ENCODE assay signal across 9 mouse cellular contexts in genomic region chr11:94242760-94243421, GRCm38 (mm10). TPM values are rescaled to one million over a fixed set of nuclear protein-coding genes. Genes with fewer than 3 reads are reported as not detected.
A peak's percentile ranks its signal among the peaks of the same experiment; 100 is the strongest.
DNase-seq lines count a peak whose midpoint lies in the region; ATAC-seq and TF ChIP-seq lines count a peak whose summit lies in the region.
"Had no signal": no experiment of that assay in that cellular context is flagged by ENCODE, and none has a peak within 500 bp of the region (broad histone marks: within the 10 kb centered on the region; RNA-seq: fewer than 3 reads in every experiment).

No protein-coding gene starts in this region.

- peak overlapping the region; percentile 62 for H3K4me2 ChIP-seq in heart, embryonic 16.5 days (ENCODE audit: low read depth, low read length)
- peak overlapping the region; percentile 58 for H3K4me2 ChIP-seq in limb, embryonic 14.5 days (replicated peaks; ENCODE audit: low read depth, low read length, severe bottlenecking)

- peak overlapping the region; percentile 37 for H3K4me3 ChIP-seq in heart, adult 2 months
- H3K4me3 ChIP-seq in heart, embryonic 16.5 days (ENCODE audit: low read length), result peak overlapping the region; percentile 39
- H3K4me3 ChIP-seq in limb, embryonic 14.5 days (replicated peaks; ENCODE audit: low read length), result peak overlapping the region; percentile 27
- no peak overlapping the region for H3K4me3 ChIP-seq in left cerebral cortex, adult 2 months

- 9% methylated on average over 29 of the region's 29 CpGs for WGBS in heart, adult 2 months
- 4% methylated on average over 29 of the region's 29 CpGs for WGBS in heart, embryonic 16.5 days
- WGBS in limb, embryonic 14.5 days, result 1% methylated on average over 28 of the region's 29 CpGs

- TF ChIP-seq CTCF in heart, adult 2 months (IDR thresholded peaks at IDR 0.05), result no peak
- no peak for TF ChIP-seq CTCF in left cerebral cortex, adult 2 months (IDR thresholded peaks at IDR 0.05)

- H3K9me3 ChIP-seq in heart, embryonic 16.5 days (replicated peaks; ENCODE audit: control insufficient read depth, low read length), result no peaks in the 10 kb centered on the region
- no peaks in the 10 kb centered on the region for H3K9me3 ChIP-seq in limb, embryonic 14.5 days (ENCODE audit: control insufficient read depth, low read length)

- H3K79me2 ChIP-seq in heart, adult 2 months (replicated peaks; ENCODE audit: control insufficient read depth, insufficient read depth, low read length), result no peaks in the 10 kb centered on the region

- peak overlapping the region; percentile 47 for H3K27ac ChIP-seq in heart, adult 2 months
- peak overlapping the region; percentile 15; the same call in 1 of the 2 replicates for H3K27ac ChIP-seq in heart, embryonic 16.5 days (ENCODE audit: low read length)
- peak overlapping the region; percentile 87 for H3K27ac ChIP-seq in limb, embryonic 14.5 days (replicated peaks; ENCODE audit: low read depth, low read length)
- H3K27ac ChIP-seq in left cerebral cortex, adult 2 months, result no peak overlapping the region

- peak; percentile 21 to 52 for DNase-seq in heart, adult 2 months
- no peak for DNase-seq in heart, adult 8-10 months (ENCODE audit: low spot score)
- DNase-seq in embryo, embryonic 11 days, result peak; percentile 74
- peak; percentile 70 for DNase-seq in limb, embryonic 14.5 days (ENCODE audit: low spot score)
- DNase-seq in naive thymus-derived CD4-positive, alpha-beta T cell, adult 2 months (ENCODE audit: low read depth), result peak; percentile 55
- DNase-seq in left cerebral cortex, adult 2 months (ENCODE audit: extremely low spot score in 1 of 2, low spot score in 2 of 2), result no peak
- no peak for DNase-seq in layer of hippocampus, postnatal 10 days (ENCODE audit: low spot score in 2 of 2)

- H3K36me3 ChIP-seq in heart, adult 2 months (ENCODE audit: control insufficient read depth, insufficient read depth, low read length), result no peaks in the 10 kb centered on the region
- H3K36me3 ChIP-seq in heart, embryonic 16.5 days (ENCODE audit: control insufficient read depth, insufficient read depth), result no peaks in the 10 kb centered on the region
- 0 out of 2 replicates have a peak, but pooled peaks cover 3% of the 10 kb centered on the region for H3K36me3 ChIP-seq in limb, embryonic 14.5 days (ENCODE audit: control insufficient read depth, insufficient read depth, low read length)

- no peak for TF ChIP-seq EP300 in heart, adult 2 months (IDR thresholded peaks at IDR 0.05; ENCODE audit: insufficient read depth, low read depth, low read length)

- no peaks in the 10 kb centered on the region for H3K4me1 ChIP-seq in heart, adult 2 months (ENCODE audit: control insufficient read depth, insufficient read depth, low read length)
- peaks cover 16% of the 10 kb centered on the region; the same call in 1 of the 2 replicates for H3K4me1 ChIP-seq in heart, embryonic 16.5 days (ENCODE audit: control insufficient read depth, insufficient read depth, low read length)
- H3K4me1 ChIP-seq in limb, embryonic 14.5 days (ENCODE audit: control insufficient read depth, insufficient read depth, low read length), result peaks cover 66% of the 10 kb centered on the region

- peak; percentile 46 for ATAC-seq in heart, embryonic 16.5 days (replicated peaks; ENCODE audit: extremely low read depth, insufficient read depth, low FRiP score)
- peak; percentile 58 for ATAC-seq in limb, embryonic 14.5 days (ENCODE audit: low FRiP score, low read depth)

- intact Hi-C loops in heart, adult 2 months (cut with DNase I), result no loop called here
- intact Hi-C loops in left cerebral cortex, adult 2 months (cut with DNase I), result no loop called here

- H3K9ac ChIP-seq in heart, adult 2 months (ENCODE audit: low read depth, low read length), result peak overlapping the region; percentile 58
- peak overlapping the region; percentile 55 for H3K9ac ChIP-seq in heart, embryonic 16.5 days (ENCODE audit: low read length)
- peak overlapping the region; percentile 45 for H3K9ac ChIP-seq in limb, embryonic 14.5 days (ENCODE audit: low read depth, low read length, severe bottlenecking)

- TF ChIP-seq POLR2A in heart, adult 2 months (IDR thresholded peaks at IDR 0.05; ENCODE audit: insufficient read depth, low read depth, low read length), result no peak
- no peak for TF ChIP-seq POLR2A in limb, embryonic 14.5 days (IDR thresholded peaks at IDR 0.05; ENCODE audit: borderline replicate concordance, extremely low read depth, insufficient read depth, insufficient read length)

- no peaks in the 10 kb centered on the region for H3K27me3 ChIP-seq in heart, adult 2 months (ENCODE audit: control insufficient read depth, insufficient read depth, low read length)
- no peaks in the 10 kb centered on the region for H3K27me3 ChIP-seq in heart, embryonic 16.5 days (ENCODE audit: control insufficient read depth, insufficient read depth, low read length)
- H3K27me3 ChIP-seq in limb, embryonic 14.5 days (ENCODE audit: control insufficient read depth, insufficient read depth, low read length), result no peaks in the 10 kb centered on the region

RNA-seq across cellular contexts. Expression of gene Wfikkn2, which starts 2.9 kb away (rescaled TPM):
- 1 to 10 TPM; 4.3 to 6.3 TPM for total RNA-seq in heart, adult 2 months (2021)
- 4.5 and 4.6 TPM in 2 replicates for polyA plus RNA-seq in heart, adult 2 months (2012; rRNA removed)
- 1 to 10 TPM; 6.8 to 8.1 (median 7.5) TPM for total RNA-seq in heart, adult 8-10 months (2022)
- 3.1 and 3.7 TPM in 2 replicates for polyA plus RNA-seq in heart, embryonic 16.5 days (2015; fragmentation: Nextera tagmentation; extraction: Ambion mirVana)
- polyA plus RNA-seq in limb, embryonic 14.5 days (2012; rRNA removed), result 19.9 and 25.1 TPM in 2 replicates
- polyA plus RNA-seq in limb, embryonic 14.5 days (2014; fragmentation: Nextera tagmentation; extraction: Ambion mirVana), result 9.2 and 9.7 TPM in 2 replicates
- total RNA-seq in left cerebral cortex, adult 2 months (2021), result 1 to 10 TPM; 1.3 to 1.6 TPM
- 1 to 10 TPM; 1.5 to 2.0 TPM for total RNA-seq in layer of hippocampus, postnatal 10 days (2021)
- total RNA-seq: MEL had no signal

RNA-seq across cellular contexts. Expression of gene Tob1, which starts 31.6 kb away (rescaled TPM):
- total RNA-seq in heart, adult 2 months (2021), result 10 to 100 TPM; 47.6 to 55.1 TPM
- polyA plus RNA-seq in heart, adult 2 months (2012; rRNA removed), result 29.0 and 33.1 TPM in 2 replicates
- total RNA-seq in heart, adult 8-10 months (2022), result 10 to 100 TPM; 51.3 to 58.4 (median 53.2) TPM
- polyA plus RNA-seq in heart, embryonic 16.5 days (2015; fragmentation: Nextera tagmentation; extraction: Ambion mirVana), result 35.7 and 41.2 TPM in 2 replicates
- 28.4 and 29.7 TPM in 2 replicates for polyA plus RNA-seq in limb, embryonic 14.5 days (2012; rRNA removed)
- polyA plus RNA-seq in limb, embryonic 14.5 days (2014; fragmentation: Nextera tagmentation; extraction: Ambion mirVana), result 34.8 and 37.3 TPM in 2 replicates
- 10 to 100 TPM; 42.4 to 47.9 TPM for total RNA-seq in left cerebral cortex, adult 2 months (2021)
- total RNA-seq in layer of hippocampus, postnatal 10 days (2021), result 10 to 100 TPM; 29.2 to 31.3 TPM

RNA-seq across cellular contexts. Expression of gene Gm21885, which starts 38.8 kb away (rescaled TPM):
- under 1 TPM; 0.30 to 0.44 TPM for total RNA-seq in heart, adult 2 months (2021)
- polyA plus RNA-seq in heart, adult 2 months (2012; rRNA removed), result not detected in 2 replicates
- total RNA-seq in heart, adult 8-10 months (2022), result under 1 TPM in 1 of 4 experiments, not detected in 3; 0.40 TPM
- not detected in 2 replicates for polyA plus RNA-seq in heart, embryonic 16.5 days (2015; fragmentation: Nextera tagmentation; extraction: Ambion mirVana)
- polyA plus RNA-seq in limb, embryonic 14.5 days (2012; rRNA removed), result not detected in 2 replicates
- 0.44 and 0.84 TPM in 2 replicates for polyA plus RNA-seq in limb, embryonic 14.5 days (2014; fragmentation: Nextera tagmentation; extraction: Ambion mirVana)
- not detected for total RNA-seq in left cerebral cortex, adult 2 months (2021)
- total RNA-seq in layer of hippocampus, postnatal 10 days (2021), result not detected
- total RNA-seq: MEL had no signal

Comparison
In these comparisons a context has a peak if more than half of its experiments do, and no peak if none do; other contexts are left out.
1. DNase-seq: peak in heart, adult 2 months (2 of 2), embryo, embryonic 11 days (single experiment), limb, embryonic 14.5 days (single experiment) and naive thymus-derived CD4-positive, alpha-beta T cell, adult 2 months (single experiment); none in heart, adult 8-10 months (single experiment), left cerebral cortex, adult 2 months (0 of 2) and layer of hippocampus, postnatal 10 days (0 of 2).
2. Peak in every context shown above with its lines, with median percentiles within 50 percentile points of each other: H3K9ac ChIP-seq.